Mouse (Mus musculus) stomach, embryonic 16.5 days (tissue): ENCODE results near the gene Osbpl3. TPM values are rescaled to one million over a fixed set of nuclear protein-coding genes. Genes with fewer than 3 reads are reported as not detected.

ENCODE experiments used
- ATAC-seq: fragments of 200-750 bp; cut with Nextera tagmentation; 2 replicates; pipeline ENCODE4 v1.8.0; 2017; ENCODE audit warnings: moderate number of reproducible peaks, moderate TSS enrichment; ENCODE audit not compliant: insufficient read depth, low FRiP score
- H3K27ac ChIP-seq: fragments of 300-500 bp; sonication (generic); 2 replicates; pipeline ENCODE4 v1.5.1; 2014; ENCODE audit warnings: low read length
- H3K27me3 ChIP-seq: fragments of 300-500 bp; sonication (generic); 2 replicates; pipeline ENCODE4 v1.6.1; 2014; ENCODE audit warnings: low read length, control low read depth, mixed read lengths; ENCODE audit not compliant: control insufficient read depth, insufficient read depth
- H3K36me3 ChIP-seq: fragments of 300-500 bp; sonication (generic); 2 replicates; pipeline ENCODE4 v1.6.1; 2014; ENCODE audit warnings: low read length; ENCODE audit not compliant: control insufficient read depth, insufficient read depth
- H3K4me1 ChIP-seq: fragments of 300-500 bp; sonication (generic); 2 replicates; pipeline ENCODE4 v1.6.1; 2014; ENCODE audit warnings: low read length, control low read depth, mixed read lengths; ENCODE audit not compliant: control insufficient read depth, insufficient read depth
- H3K4me2 ChIP-seq: fragments of 300-500 bp; sonication (generic); 2 replicates; pipeline ENCODE4 v1.6.1; 2014; ENCODE audit warnings: low read depth, low read length, mixed read lengths
- H3K4me3 ChIP-seq: fragments of 300-500 bp; sonication (generic); replicated peaks from 2 replicates; pipeline ENCODE4 v1.5.1; 2014; ENCODE audit warnings: mild to moderate bottlenecking, low read length
- H3K9ac ChIP-seq: fragments of 300-500 bp; sonication (generic); 2 replicates; pipeline ENCODE4 v1.6.1; 2014; ENCODE audit warnings: low read length
- H3K9me3 ChIP-seq: fragments of 300-500 bp; sonication (generic); replicated peaks from 2 replicates; pipeline ENCODE4 v1.6.1; 2016; ENCODE audit warnings: low read length, control low read depth; ENCODE audit not compliant: control insufficient read depth
- WGBS: fragments of 180-500 bp; shearing (Covaris S2); extraction: QIAGEN DNeasy Blood & Tissue Kit; methylation state at CpG from one replicate; pipeline ENCODE4 v1.1.7; 2014; 5-methylcytosine and 5-hydroxymethylcytosine counted together
- polyA plus RNA-seq: library from polyadenylated mRNA; unstranded; fragments of >200 nt; fragmentation: Nextera tagmentation; extraction: Ambion mirVana; gene quantifications from 2 replicates; pipeline ENCODE4 v1.2.1, GENCODE M21; 2015

The Osbpl3 gene
- polyA plus RNA-seq, 1 experiment from 2014 or later = 15.5 TPM

DNA sequence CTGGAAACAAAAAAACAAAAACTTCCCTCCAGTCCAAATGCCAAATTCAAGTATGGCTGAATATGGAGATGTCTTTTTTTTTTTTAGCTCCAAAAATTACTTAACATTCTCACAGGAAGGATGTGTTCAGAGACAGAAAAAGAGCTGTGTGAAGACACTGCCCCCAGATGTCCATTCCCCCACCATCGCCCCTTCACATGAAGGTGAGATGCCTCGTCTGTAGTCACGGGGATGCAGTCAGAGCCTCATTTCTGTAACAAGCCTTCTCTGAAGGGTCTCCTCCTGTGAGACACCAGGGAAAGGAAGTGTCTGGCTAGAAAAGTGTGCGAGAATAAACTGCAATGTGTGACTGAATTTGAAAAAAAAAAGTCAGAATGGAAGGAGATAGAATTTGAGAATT lies 53.1 kb downstream of the Osbpl3 start:
- no peak overlapping the region for H3K9ac ChIP-seq
- H3K4me3 ChIP-seq = no peak overlapping the region
- 90% methylated on average over 4 of the region's 4 CpGs for WGBS
- H3K36me3 ChIP-seq = no peaks in the 10 kb centered on the region
- no peak overlapping the region for H3K4me2 ChIP-seq
- H3K9me3 ChIP-seq = no peaks in the 10 kb centered on the region
- H3K27ac ChIP-seq = no peak overlapping the region
- no peaks in the 10 kb centered on the region for H3K27me3 ChIP-seq
- no peak for ATAC-seq
- H3K4me1 ChIP-seq = no peaks in the 10 kb centered on the region

DNA sequence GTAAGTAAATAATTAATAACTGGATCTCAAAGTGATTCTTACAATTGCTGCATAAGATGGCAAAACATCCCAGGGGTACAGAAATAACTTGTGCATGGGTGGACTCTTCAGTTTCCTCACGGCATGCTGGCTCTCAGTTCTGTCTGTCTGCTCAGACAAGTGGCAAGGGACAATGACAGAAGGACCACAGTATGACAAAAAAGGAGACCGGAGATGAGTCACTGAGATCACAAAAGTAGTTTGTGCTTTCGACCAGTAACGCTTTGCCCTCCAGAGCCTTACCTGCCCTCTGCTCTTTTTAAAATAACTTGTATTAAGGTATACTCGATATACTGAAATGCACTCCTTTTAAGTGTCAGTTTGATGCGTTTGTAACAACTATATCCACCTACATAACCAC lies 55.8 kb downstream of the Osbpl3 start:
- H3K27ac ChIP-seq = no peak overlapping the region
- H3K4me1 ChIP-seq = peaks cover 2% of the 10 kb centered on the region; the same call in 1 of the 2 replicates
- H3K36me3 ChIP-seq = no peaks in the 10 kb centered on the region
- H3K9ac ChIP-seq = no peak overlapping the region
- no peaks in the 10 kb centered on the region for H3K9me3 ChIP-seq
- 81% methylated on average over 6 of the region's 6 CpGs for WGBS
- no peaks in the 10 kb centered on the region for H3K27me3 ChIP-seq
- no peak overlapping the region for H3K4me3 ChIP-seq
- no peak for ATAC-seq
- H3K4me2 ChIP-seq = no peak overlapping the region

DNA sequence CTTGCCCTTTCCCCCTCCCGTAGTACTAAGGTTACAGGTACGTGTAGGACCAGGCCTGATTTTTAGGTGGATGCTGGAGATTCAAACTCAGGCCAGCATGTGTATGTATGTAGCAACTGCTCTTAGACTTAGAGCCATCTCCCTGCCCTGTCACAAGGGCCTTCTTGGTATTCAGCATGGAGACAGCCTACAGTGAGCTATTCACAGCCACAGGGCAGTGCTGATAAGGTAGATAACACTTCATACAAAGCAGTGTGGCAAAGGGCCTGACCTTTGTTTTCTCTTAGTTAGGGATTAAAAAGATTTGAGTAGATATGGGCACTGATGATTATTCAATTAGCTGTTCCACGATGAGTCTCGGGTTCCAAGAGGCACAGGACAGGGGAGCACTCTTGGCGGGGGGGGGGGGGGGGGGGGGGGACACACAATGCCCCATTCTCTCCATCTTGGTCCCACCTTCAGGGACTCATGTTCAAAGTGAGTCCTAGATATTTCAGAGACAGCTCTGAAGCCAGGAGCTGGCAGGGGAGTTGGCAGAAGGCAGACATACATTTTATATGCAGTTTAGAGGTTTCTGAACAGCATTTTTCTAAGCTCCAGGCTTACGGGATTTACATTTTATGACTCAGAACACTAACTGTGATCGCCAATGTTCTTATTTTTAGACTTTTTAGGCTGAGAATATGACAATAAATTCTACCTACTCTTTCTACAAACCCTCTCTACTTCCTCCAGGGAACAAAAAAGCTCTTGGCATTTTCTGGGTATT lies 56.4 kb downstream of the Osbpl3 start:
- WGBS = 63% methylated on average over 7 of the region's 7 CpGs
- Histone ChIP-seq H3K4me3 (no peak overlapping the region), H3K9me3 (no peaks in the 10 kb centered on the region), H3K27me3 (no peaks in the 10 kb centered on the region), H3K27ac (no peak overlapping the region), H3K4me2 (no peak overlapping the region), H3K36me3 (no peaks in the 10 kb centered on the region), H3K9ac (no peak overlapping the region), H3K4me1 (peaks cover 6% of the 10 kb centered on the region; the same call in 1 of the 2 replicates)
- no peak for ATAC-seq

DNA sequence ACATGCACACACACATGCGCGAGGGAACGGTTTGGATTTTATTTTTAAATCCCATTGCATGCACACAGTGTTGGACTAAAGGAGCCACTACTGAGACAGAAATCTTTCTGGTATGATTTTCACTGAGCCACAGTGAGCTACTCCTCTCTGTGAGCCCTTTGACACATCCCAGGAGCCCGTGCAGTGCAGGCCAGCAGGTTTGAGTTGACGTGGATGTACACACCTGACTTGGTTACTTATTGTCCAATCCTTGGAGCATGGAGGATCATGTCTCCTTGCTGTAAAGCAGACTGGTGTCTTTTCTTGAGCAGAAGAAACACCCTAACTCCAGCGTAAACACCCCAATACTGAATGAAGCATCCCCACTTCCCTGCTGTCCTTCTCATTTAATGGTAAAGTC lies 57.7 kb downstream of the Osbpl3 start:
- no peak overlapping the region for H3K9ac ChIP-seq
- WGBS = 86% methylated on average over 6 of the region's 6 CpGs
- no peaks in the 10 kb centered on the region for H3K36me3 ChIP-seq
- H3K4me2 ChIP-seq = no peak overlapping the region
- no peak overlapping the region for H3K27ac ChIP-seq
- no peaks in the 10 kb centered on the region for H3K9me3 ChIP-seq
- peaks cover 6% of the 10 kb centered on the region; the same call in 1 of the 2 replicates for H3K4me1 ChIP-seq
- ATAC-seq = no peak
- H3K4me3 ChIP-seq = no peak overlapping the region
- no peaks in the 10 kb centered on the region for H3K27me3 ChIP-seq

DNA sequence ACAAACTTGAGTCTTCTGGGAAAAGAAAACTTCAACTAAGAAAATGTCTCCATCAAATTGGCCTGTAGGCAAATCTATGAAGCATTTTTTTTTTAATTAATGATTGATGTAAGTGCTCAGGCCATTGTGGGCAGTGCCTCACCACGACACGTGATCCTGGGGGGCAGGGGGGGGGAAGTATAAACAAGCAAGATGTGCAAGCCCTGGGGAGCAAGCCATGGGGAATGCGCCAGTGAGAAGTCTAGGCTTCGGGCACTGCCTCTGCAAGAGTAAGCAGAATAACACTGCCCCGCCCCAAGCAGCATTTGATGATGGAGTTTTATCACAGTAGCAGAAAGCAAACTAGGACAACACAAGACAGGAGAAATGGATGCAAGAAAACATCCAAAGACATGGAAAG lies 58.9 kb downstream of the Osbpl3 start:
- no peaks in the 10 kb centered on the region for H3K9me3 ChIP-seq
- H3K9ac ChIP-seq = no peak overlapping the region
- peaks cover 6% of the 10 kb centered on the region; the same call in 1 of the 2 replicates for H3K4me1 ChIP-seq
- no peak overlapping the region for H3K4me3 ChIP-seq
- no peak overlapping the region for H3K27ac ChIP-seq
- no peaks in the 10 kb centered on the region for H3K27me3 ChIP-seq
- no peak overlapping the region for H3K4me2 ChIP-seq
- WGBS = 35% methylated on average over 5 of the region's 5 CpGs
- H3K36me3 ChIP-seq = no peaks in the 10 kb centered on the region
- ATAC-seq = no peak

DNA sequence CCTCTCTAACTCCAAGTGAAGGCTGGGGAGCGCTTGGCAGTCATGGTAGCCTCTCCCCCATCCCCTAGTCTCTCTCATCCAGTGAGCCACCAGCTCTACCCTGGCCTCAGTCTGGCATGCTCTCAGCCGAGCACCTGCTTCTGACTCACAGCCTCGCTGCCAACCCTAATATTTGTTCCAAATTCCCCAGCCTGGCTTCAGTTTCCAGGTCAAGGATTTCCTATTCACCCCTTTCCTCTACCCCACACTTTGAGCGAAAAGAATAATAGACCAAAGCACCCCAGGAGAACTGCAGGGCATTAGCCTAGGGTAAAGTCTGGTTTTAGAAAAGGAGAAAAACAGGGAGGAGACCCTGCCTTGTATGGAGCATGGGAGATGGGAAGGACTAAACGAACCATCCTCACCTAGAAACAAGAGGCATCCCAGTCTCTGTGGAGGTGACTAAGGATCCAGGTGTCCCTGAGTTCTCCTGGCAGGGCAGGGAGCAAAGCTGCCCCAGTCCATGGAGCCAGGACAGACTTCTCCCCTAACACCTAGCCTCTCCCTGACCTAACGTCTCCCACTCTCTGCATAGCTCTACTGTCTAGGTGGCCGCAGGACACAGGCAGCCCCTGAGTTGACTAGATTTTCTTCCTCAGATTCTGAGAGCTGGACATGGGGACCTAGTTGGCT lies 60.2 kb downstream of the Osbpl3 start:
- 71% methylated on average over 7 of the region's 7 CpGs for WGBS
- H3K9me3 ChIP-seq = no peaks in the 10 kb centered on the region
- H3K4me1 ChIP-seq = peaks cover 6% of the 10 kb centered on the region; the same call in 1 of the 2 replicates
- no peak overlapping the region for H3K9ac ChIP-seq
- no peak overlapping the region for H3K4me2 ChIP-seq
- H3K36me3 ChIP-seq = no peaks in the 10 kb centered on the region
- ATAC-seq = no peak
- no peak overlapping the region for H3K4me3 ChIP-seq
- H3K27ac ChIP-seq = no peak overlapping the region
- H3K27me3 ChIP-seq = no peaks in the 10 kb centered on the region

DNA sequence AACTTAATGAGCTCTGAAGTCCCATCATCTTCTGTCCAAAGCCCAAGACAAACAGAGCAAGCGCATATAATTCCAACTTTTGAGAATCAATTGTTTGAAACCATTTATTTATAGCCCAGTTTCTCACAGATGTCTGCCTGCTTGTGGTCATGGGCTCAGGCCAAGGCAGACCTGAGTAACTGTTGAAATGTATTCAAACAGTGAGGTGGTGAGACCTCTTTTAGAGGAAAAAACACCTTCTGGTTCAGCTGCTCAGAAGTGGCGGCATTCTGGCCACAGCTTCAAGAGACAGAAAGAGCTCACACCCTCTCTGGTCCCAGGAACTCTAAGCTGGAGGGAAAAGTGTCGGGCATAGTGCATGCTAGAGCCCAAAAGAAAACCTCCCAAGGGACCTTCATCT lies 61.6 kb downstream of the Osbpl3 start:
- no peak overlapping the region for H3K4me2 ChIP-seq
- no peak overlapping the region for H3K27ac ChIP-seq
- ATAC-seq = no peak
- no peaks in the 10 kb centered on the region for H3K27me3 ChIP-seq
- H3K4me1 ChIP-seq = peaks cover 6% of the 10 kb centered on the region; the same call in 1 of the 2 replicates
- 78% methylated on average over 3 of the region's 3 CpGs for WGBS
- no peak overlapping the region for H3K9ac ChIP-seq
- H3K4me3 ChIP-seq = no peak overlapping the region
- H3K9me3 ChIP-seq = no peaks in the 10 kb centered on the region
- no peaks in the 10 kb centered on the region for H3K36me3 ChIP-seq

DNA sequence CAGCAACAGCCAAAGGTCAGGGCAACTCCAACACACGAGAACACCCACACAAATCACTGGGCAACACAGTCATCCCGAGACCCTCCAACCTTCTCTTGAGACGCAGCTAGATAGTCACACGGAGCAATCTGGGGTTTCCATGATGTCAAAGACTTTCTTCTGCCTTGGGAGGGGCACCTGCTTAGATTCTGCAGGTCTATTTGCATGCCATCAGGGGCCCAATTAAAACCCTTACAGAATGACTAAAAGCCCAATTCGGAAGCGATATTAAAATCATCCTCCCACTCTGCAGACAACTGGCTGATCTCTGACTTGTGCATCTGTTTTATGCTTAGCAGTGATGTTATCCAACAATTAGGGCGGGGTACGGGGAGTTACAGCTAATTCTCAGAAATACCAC lies 62.0 kb downstream of the Osbpl3 start:
- H3K9ac ChIP-seq = no peak overlapping the region
- no peak overlapping the region for H3K4me2 ChIP-seq
- no peaks in the 10 kb centered on the region for H3K9me3 ChIP-seq
- 84% methylated on average over 8 of the region's 8 CpGs for WGBS
- H3K27ac ChIP-seq = no peak overlapping the region
- no peaks in the 10 kb centered on the region for H3K36me3 ChIP-seq
- peaks cover 6% of the 10 kb centered on the region; the same call in 1 of the 2 replicates for H3K4me1 ChIP-seq
- no peak for ATAC-seq
- H3K27me3 ChIP-seq = no peaks in the 10 kb centered on the region
- H3K4me3 ChIP-seq = no peak overlapping the region

DNA sequence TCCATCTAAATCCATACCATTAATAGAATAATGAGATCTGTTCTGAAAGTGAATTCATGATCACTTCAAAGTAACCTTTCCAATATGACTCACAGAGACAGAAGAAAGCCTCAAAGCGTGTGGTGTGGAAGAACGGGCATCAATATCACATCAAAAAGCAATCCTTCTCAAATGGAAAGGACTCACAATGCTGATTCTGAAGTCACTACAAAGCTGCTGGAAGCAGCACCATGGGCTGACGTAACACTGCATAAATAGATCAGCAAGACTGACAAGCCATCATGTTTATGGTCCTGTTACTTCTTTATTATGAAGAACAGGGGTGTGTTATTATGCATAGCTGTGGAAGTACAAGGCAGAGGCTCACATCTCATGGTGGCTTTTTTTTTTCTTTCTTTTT lies 64.0 kb downstream of the Osbpl3 start:
- Histone ChIP-seq H3K27ac (no peak overlapping the region), H3K4me1 (peaks cover 6% of the 10 kb centered on the region; the same call in 1 of the 2 replicates), H3K9ac (no peak overlapping the region), H3K4me2 (no peak overlapping the region), H3K9me3 (no peaks in the 10 kb centered on the region), H3K36me3 (no peaks in the 10 kb centered on the region), H3K4me3 (no peak overlapping the region), H3K27me3 (no peaks in the 10 kb centered on the region)
- ATAC-seq = no peak
- WGBS = 91% methylated on average over 3 of the region's 3 CpGs
